Mouse (Mus musculus) embryonic facial prominence, embryonic 12.5 days (tissue): ENCODE results near the gene Amh. TPM values are rescaled to one million over a fixed set of nuclear protein-coding genes. Genes with fewer than 3 reads are reported as not detected.

Experiments used
- ATAC-seq: fragments of 200-750 bp; cut with Nextera tagmentation; 2 replicates; pipeline ENCODE4 v1.8.0; 2017; ENCODE audit not compliant: insufficient number of reproducible peaks, insufficient read depth, low FRiP score, low TSS enrichment
- H3K27ac ChIP-seq: fragments of 300-500 bp; sonication (generic); 2 replicates; pipeline ENCODE4 v1.5.1; 2016; ENCODE audit warnings: mild to moderate bottlenecking
- H3K27me3 ChIP-seq: fragments of 300-500 bp; sonication (generic); 2 replicates; pipeline ENCODE4 v1.6.1; 2016; ENCODE audit warnings: mild to moderate bottlenecking, moderate library complexity
- H3K36me3 ChIP-seq: fragments of 300-500 bp; sonication (generic); 2 replicates; pipeline ENCODE4 v1.6.1; 2016; ENCODE audit warnings: mild to moderate bottlenecking
- H3K4me1 ChIP-seq: fragments of 300-500 bp; sonication (generic); 2 replicates; pipeline ENCODE4 v1.6.1; 2016
- H3K4me2 ChIP-seq: fragments of 300-500 bp; sonication (generic); replicated peaks from 2 replicates; pipeline ENCODE4 v1.6.1; 2016; ENCODE audit warnings: mild to moderate bottlenecking, moderate library complexity
- H3K4me3 ChIP-seq: fragments of 300-500 bp; sonication (generic); 2 replicates; pipeline ENCODE4 v1.5.1; 2016; ENCODE audit warnings: mild to moderate bottlenecking
- H3K9ac ChIP-seq: fragments of 300-500 bp; sonication (generic); 2 replicates; pipeline ENCODE4 v1.6.1; 2016; ENCODE audit warnings: mild to moderate bottlenecking, moderate library complexity
- H3K9me3 ChIP-seq: fragments of 300-500 bp; sonication (generic); 2 replicates; pipeline ENCODE4 v1.6.1; 2016; ENCODE audit warnings: mild to moderate bottlenecking, moderate library complexity
- WGBS: fragments of 180-500 bp; shearing (Covaris S2); methylation state at CpG from one replicate; pipeline ENCODE4 v1.1.7; 2016; 5-methylcytosine and 5-hydroxymethylcytosine counted together
- polyA plus RNA-seq: library from polyadenylated mRNA; unstranded; fragments of >200 nt; fragmentation: Nextera tagmentation; extraction: Ambion mirVana; gene quantifications from 2 replicates; pipeline ENCODE4 v1.2.1, GENCODE M21; 2016

Amh gene
- polyA plus RNA-seq, 1 experiment from 2014 or later: not detected

GRCm38 (mm10) chr10:80787517-80787916, 17.5 kb upstream of the Amh start:
- no peaks in the 10 kb centered on the region for H3K4me1 ChIP-seq
- H3K9me3 ChIP-seq: no peaks in the 10 kb centered on the region
- 78% methylated on average over 2 of the region's 2 CpGs for WGBS
- H3K9ac ChIP-seq: no peak overlapping the region
- H3K27me3 ChIP-seq: no peaks in the 10 kb centered on the region
- H3K4me3 ChIP-seq: no peak overlapping the region
- ATAC-seq: no peak
- peaks cover 98% of the 10 kb centered on the region for H3K36me3 ChIP-seq
- no peak overlapping the region for H3K27ac ChIP-seq
- no peak overlapping the region for H3K4me2 ChIP-seq

GRCm38 (mm10) chr10:80790761-80791404, 14.2 kb upstream of the Amh start:
- no peak for ATAC-seq
- 83% methylated on average over 19 of the region's 19 CpGs for WGBS
- H3K27ac ChIP-seq: no peak overlapping the region
- no peaks in the 10 kb centered on the region for H3K9me3 ChIP-seq
- no peaks in the 10 kb centered on the region for H3K4me1 ChIP-seq
- no peaks in the 10 kb centered on the region for H3K27me3 ChIP-seq
- H3K4me2 ChIP-seq: no peak overlapping the region
- H3K9ac ChIP-seq: no peak overlapping the region
- peaks cover 96% of the 10 kb centered on the region for H3K36me3 ChIP-seq
- H3K4me3 ChIP-seq: no peak overlapping the region

GRCm38 (mm10) chr10:80791476-80792174, 13.4 kb upstream of the Amh start:
- no peak overlapping the region for H3K9ac ChIP-seq

GRCm38 (mm10) chr10:80792175-80793032, 12.6 kb upstream of the Amh start:
- WGBS: 74% methylated on average over 41 of the region's 41 CpGs
- Histone ChIP-seq H3K4me3 (no peak overlapping the region), H3K27me3 (no peaks in the 10 kb centered on the region), H3K27ac (no peak overlapping the region), H3K9ac (no peak overlapping the region), H3K4me2 (no peak overlapping the region), H3K36me3 (peaks cover 88% of the 10 kb centered on the region), H3K9me3 (no peaks in the 10 kb centered on the region), H3K4me1 (peaks cover 9% of the 10 kb centered on the region)
- no peak for ATAC-seq

More at GRCm38 (mm10) chr10:80791476-80792174, 13.4 kb upstream of the Amh start:
- ATAC-seq: no peak
- 81% methylated on average over 33 of the region's 33 CpGs for WGBS
- peaks cover 4% of the 10 kb centered on the region for H3K4me1 ChIP-seq
- no peaks in the 10 kb centered on the region for H3K27me3 ChIP-seq
- no peak overlapping the region for H3K4me3 ChIP-seq
- H3K27ac ChIP-seq: no peak overlapping the region
- no peaks in the 10 kb centered on the region for H3K9me3 ChIP-seq
- peaks cover 96% of the 10 kb centered on the region for H3K36me3 ChIP-seq
- no peak overlapping the region for H3K4me2 ChIP-seq

- Histone ChIP-seq H3K9ac (no peak overlapping the region), H3K27ac (no peak overlapping the region), H3K4me3 (no peak overlapping the region), H3K36me3 (peaks cover 80% of the 10 kb centered on the region), H3K9me3 (no peaks in the 10 kb centered on the region), H3K4me1 (peaks cover 9% of the 10 kb centered on the region), H3K4me2 (no peak overlapping the region), H3K27me3 (no peaks in the 10 kb centered on the region)
- no peak for ATAC-seq
- WGBS: 86% methylated on average over 13 of the region's 13 CpGs
Observed at GRCm38 (mm10) chr10:80793033-80793784, 11.8 kb upstream of the Amh start.

- H3K4me2 ChIP-seq: no peak overlapping the region
- H3K9ac ChIP-seq: no peak overlapping the region
- H3K27me3 ChIP-seq: no peaks in the 10 kb centered on the region
- H3K27ac ChIP-seq: no peak overlapping the region
- H3K4me3 ChIP-seq: no peak overlapping the region
- H3K9me3 ChIP-seq: no peaks in the 10 kb centered on the region
- ATAC-seq: no peak
- WGBS: 95% methylated on average over 4 of the region's 4 CpGs
- peaks cover 9% of the 10 kb centered on the region for H3K4me1 ChIP-seq
- peaks cover 74% of the 10 kb centered on the region for H3K36me3 ChIP-seq
Observed at GRCm38 (mm10) chr10:80793803-80794202, 11.2 kb upstream of the Amh start.

GRCm38 (mm10) chr10:80794750-80795149, 10.3 kb upstream of the Amh start:
- H3K27me3 ChIP-seq: no peaks in the 10 kb centered on the region
- no peak overlapping the region for H3K27ac ChIP-seq
- no peak for ATAC-seq
- peaks cover 66% of the 10 kb centered on the region for H3K36me3 ChIP-seq
- WGBS: 84% methylated on average over 8 of the region's 8 CpGs
- H3K4me2 ChIP-seq: no peak overlapping the region
- H3K9me3 ChIP-seq: no peaks in the 10 kb centered on the region
- H3K9ac ChIP-seq: no peak overlapping the region
- H3K4me3 ChIP-seq: no peak overlapping the region
- H3K4me1 ChIP-seq: peaks cover 13% of the 10 kb centered on the region

- Histone ChIP-seq H3K4me2 (peak overlapping the region; percentile 58), H3K9me3 (no peaks in the 10 kb centered on the region), H3K27me3 (no peaks in the 10 kb centered on the region), H3K27ac (no peak overlapping the region), H3K36me3 (peaks cover 59% of the 10 kb centered on the region), H3K4me1 (peaks cover 18% of the 10 kb centered on the region), H3K4me3 (peak overlapping the region; percentile 92), H3K9ac (peak overlapping the region; percentile 98)
- no peak for ATAC-seq
- 88% methylated on average over 9 of the region's 9 CpGs for WGBS
Observed at GRCm38 (mm10) chr10:80796307-80796848, 8.7 kb upstream of the Amh start.

- Histone ChIP-seq H3K27me3 (no peaks in the 10 kb centered on the region), H3K4me2 (peak overlapping the region; percentile 58), H3K36me3 (peaks cover 59% of the 10 kb centered on the region), H3K9me3 (no peaks in the 10 kb centered on the region), H3K4me3 (peak overlapping the region; percentile 92), H3K27ac (peak overlapping the region; percentile 96), H3K9ac (peak overlapping the region; percentile 98), H3K4me1 (peaks cover 18% of the 10 kb centered on the region)
- ATAC-seq: peak; percentile 24
- WGBS: 3% methylated on average over 58 of the region's 59 CpGs
Observed at GRCm38 (mm10) chr10:80797186-80798149, 7.6 kb upstream of the Amh start.
